Mouse (Mus musculus): ENCODE measurements at regions not wholly inside any gene's neighbourhood (a gene's known extent, or its start where the extent isn't known, plus 50 kb on each side); places are given as distances from the start of the nearest gene placed in this dataset.

- no peak for DNase-seq (ENCODE audit: low spot score)
Observed at GRCm38 (mm10) chr6:50970770-50971169, 316.5 kb upstream of the Npvf start.

- no peak for DNase-seq (ENCODE audit: low spot score)
Observed at GRCm38 (mm10) chr6:50972268-50972667, 318.0 kb upstream of the Npvf start.

- DNase-seq (ENCODE audit: low spot score): no peak
Observed at GRCm38 (mm10) chr6:50973231-50973654, 319.0 kb upstream of the Npvf start.

GRCm38 (mm10) chr6:50973815-50974214 is 319.6 kb upstream of the Npvf start:
- DNase-seq (ENCODE audit: low spot score): no peak

GRCm38 (mm10) chr6:50974961-50975360 is 320.7 kb upstream of the Npvf start:
- no peak for DNase-seq (ENCODE audit: low spot score)

GRCm38 (mm10) chr6:50976973-50977372 is 322.7 kb upstream of the Npvf start:
- no peak for DNase-seq (ENCODE audit: low spot score)

GRCm38 (mm10) chr6:50977381-50977780 is 323.1 kb upstream of the Npvf start:
- DNase-seq (ENCODE audit: low spot score): no peak

- DNase-seq (ENCODE audit: low spot score): no peak
Observed at GRCm38 (mm10) chr6:50978016-50978415, 323.8 kb upstream of the Npvf start.

GRCm38 (mm10) chr6:50978571-50978970 is 324.3 kb upstream of the Npvf start:
- DNase-seq (ENCODE audit: low spot score): no peak

GRCm38 (mm10) chr6:50979764-50980163 is 325.5 kb upstream of the Npvf start:
- no peak for DNase-seq (ENCODE audit: low spot score)

- DNase-seq (ENCODE audit: low spot score): no peak
Observed at GRCm38 (mm10) chr6:50980311-50980710, 326.1 kb upstream of the Npvf start.

- no peak for DNase-seq (ENCODE audit: low spot score)
Observed at GRCm38 (mm10) chr6:50981702-50982309, 327.6 kb upstream of the Npvf start.

- DNase-seq (ENCODE audit: low spot score): no peak
Observed at GRCm38 (mm10) chr6:50982856-50983255, 328.6 kb upstream of the Npvf start.

- DNase-seq (ENCODE audit: low spot score): no peak
Observed at GRCm38 (mm10) chr6:50983511-50984099, 329.4 kb upstream of the Npvf start.

- no peak for DNase-seq (ENCODE audit: low spot score)
Observed at GRCm38 (mm10) chr6:50984157-50984905, 330.1 kb upstream of the Npvf start.

GRCm38 (mm10) chr6:50986270-50986924 is 332.2 kb upstream of the Npvf start:
- no peak for DNase-seq (ENCODE audit: low spot score)

- DNase-seq (ENCODE audit: low spot score): no peak
Observed at GRCm38 (mm10) chr6:50988561-50988960, 334.3 kb upstream of the Npvf start.

GRCm38 (mm10) chr6:50991528-50992125 is 337.4 kb upstream of the Npvf start:
- DNase-seq (ENCODE audit: low spot score): no peak

- DNase-seq (ENCODE audit: low spot score): no peak
Observed at GRCm38 (mm10) chr6:50993952-50994351, 339.7 kb upstream of the Npvf start.

- no peak for DNase-seq (ENCODE audit: low spot score)
Observed at GRCm38 (mm10) chr6:51002713-51003112, 348.5 kb upstream of the Npvf start.

- no peak for DNase-seq (ENCODE audit: low spot score)
Observed at GRCm38 (mm10) chr6:51006074-51006591, 351.9 kb upstream of the Npvf start.
